Mouse (Mus musculus): ENCODE data around the gene Olfr553. TPM values are rescaled to one million over a fixed set of nuclear protein-coding genes. Genes with fewer than 3 reads are reported as not detected.

Olfr553 gene
- polyA plus RNA-seq (2017; shearing (Covaris generic)): not detected

DNA sequence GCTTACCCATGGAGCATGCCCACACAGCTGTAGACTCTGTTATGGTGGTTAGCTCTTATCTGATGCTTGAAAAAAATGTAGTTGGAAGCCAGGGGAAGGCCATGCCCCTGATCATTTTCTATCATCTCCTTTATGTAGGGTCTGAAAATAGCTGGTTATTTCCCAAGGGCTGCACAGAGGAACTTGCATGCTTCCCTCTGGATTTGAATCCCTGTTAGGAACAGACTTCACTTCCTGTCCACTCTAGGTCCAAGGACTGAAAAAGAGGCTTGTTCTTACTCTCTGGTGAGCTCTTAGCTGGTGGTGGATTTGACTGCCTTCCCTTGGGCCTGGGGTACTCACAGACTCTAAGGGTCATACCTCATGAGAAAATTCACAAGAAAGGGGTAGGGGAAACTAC is at the start of gene Olfr553:
Olfr553 (minus strand) TSS at position 101 of the 400 bp plus-strand sequence.

DNA sequence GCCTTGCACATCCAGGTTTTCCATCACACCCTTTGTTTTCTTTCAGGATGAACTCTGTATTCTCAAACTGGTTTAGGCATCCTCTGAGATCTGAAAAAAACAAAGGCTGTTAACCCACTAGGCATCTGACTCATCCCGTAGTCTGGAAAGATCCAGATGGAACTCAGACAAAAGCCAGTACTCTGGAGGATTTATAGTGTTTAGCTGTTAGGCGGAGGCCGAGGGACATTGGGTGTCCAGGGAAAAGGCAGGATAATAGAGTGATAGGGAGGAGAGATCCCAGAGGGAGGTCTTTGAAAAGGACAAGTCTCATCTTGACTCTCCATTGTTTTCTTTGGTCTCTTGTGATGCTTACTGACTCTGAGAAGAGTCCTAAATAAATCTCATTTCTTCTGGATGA is 46.6 kb upstream of the Olfr553 start, which contains the start of gene Olfr556:
Olfr556 (plus strand) TSS at position 301 of the 400 bp plus-strand sequence.

DNA sequence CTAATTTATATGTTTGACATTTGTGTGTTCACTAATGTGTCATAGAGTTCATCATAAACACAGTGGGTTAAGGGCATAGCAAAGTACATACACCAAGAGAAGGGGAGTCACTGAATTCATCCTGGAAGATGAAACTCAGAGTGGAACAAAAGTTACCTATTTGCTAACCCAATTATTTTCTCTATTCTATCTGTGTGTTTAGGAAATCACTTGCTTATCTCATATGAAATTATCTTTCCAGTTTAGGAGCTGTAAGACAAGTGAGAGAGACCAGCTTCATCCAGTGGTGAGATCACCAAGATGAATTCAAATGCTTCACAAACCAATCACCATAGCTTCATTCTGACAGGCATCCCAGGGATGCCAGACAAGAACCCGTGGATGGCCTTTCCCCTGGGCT is 40.5 kb upstream of the Olfr553 start, which contains the start of gene Olfr555:
Olfr555 (plus strand) TSS at position 301 of the 400 bp plus-strand sequence.

GRCm38 (mm10) chr7:102638132-102638531 is 20.1 kb upstream of the Olfr553 start, which contains the start of gene Olfr554:
Gene Olfr554 (plus strand): TSS chr7:102638432.

GRCm38 (mm10) chr7:102597378-102598031 is 20.5 kb downstream of the Olfr553 start, which contains the start of gene Olfr552:
Gene Olfr552 (plus strand): TSS chr7:102597770.

DNA sequence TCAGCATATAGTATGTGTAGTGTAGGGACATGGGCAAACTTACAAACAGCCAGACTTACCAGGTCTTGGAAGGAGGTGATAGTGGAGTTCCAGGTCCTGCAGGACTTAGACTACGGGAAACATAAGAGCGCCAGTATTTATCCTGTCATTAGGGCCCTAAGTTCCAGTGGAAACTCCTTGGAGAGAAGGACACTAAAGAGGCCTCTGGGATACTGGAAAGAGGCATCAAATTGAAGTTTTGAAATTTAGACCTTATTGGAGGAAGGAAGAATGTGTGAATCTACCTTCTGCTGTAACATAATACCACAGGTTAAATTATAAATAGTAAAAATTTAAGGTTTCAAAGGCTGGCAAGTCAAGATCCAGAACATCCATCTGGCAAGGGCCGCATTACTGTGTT is 26.2 kb downstream of the Olfr553 start, which contains the start of gene Olfr551:
Olfr551 (minus strand) TSS at position 101 of the 400 bp plus-strand sequence.

DNA sequence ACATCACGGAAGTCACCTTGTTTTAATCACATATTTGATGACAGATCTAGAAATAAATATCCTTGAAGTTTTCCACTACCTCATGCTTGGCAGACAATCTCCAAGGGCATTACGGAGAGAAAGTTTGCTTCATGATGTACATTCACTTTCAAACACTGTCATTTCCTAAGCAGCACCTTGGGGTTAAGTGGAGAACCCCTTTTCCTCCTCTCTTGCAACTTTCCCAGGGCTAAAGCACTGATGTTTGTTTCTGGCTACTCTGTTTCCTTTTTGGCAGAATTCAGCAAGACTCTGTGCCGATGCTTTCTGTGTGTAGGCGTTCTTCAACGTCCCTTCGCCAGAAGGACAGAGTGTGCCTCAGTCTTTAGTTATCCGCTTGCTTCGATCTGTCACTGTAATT is 46.9 kb downstream of the Olfr553 start, which contains the start of gene Olfr550:
Olfr550 (plus strand) TSS at position 301 of the 400 bp plus-strand sequence.

DNA sequence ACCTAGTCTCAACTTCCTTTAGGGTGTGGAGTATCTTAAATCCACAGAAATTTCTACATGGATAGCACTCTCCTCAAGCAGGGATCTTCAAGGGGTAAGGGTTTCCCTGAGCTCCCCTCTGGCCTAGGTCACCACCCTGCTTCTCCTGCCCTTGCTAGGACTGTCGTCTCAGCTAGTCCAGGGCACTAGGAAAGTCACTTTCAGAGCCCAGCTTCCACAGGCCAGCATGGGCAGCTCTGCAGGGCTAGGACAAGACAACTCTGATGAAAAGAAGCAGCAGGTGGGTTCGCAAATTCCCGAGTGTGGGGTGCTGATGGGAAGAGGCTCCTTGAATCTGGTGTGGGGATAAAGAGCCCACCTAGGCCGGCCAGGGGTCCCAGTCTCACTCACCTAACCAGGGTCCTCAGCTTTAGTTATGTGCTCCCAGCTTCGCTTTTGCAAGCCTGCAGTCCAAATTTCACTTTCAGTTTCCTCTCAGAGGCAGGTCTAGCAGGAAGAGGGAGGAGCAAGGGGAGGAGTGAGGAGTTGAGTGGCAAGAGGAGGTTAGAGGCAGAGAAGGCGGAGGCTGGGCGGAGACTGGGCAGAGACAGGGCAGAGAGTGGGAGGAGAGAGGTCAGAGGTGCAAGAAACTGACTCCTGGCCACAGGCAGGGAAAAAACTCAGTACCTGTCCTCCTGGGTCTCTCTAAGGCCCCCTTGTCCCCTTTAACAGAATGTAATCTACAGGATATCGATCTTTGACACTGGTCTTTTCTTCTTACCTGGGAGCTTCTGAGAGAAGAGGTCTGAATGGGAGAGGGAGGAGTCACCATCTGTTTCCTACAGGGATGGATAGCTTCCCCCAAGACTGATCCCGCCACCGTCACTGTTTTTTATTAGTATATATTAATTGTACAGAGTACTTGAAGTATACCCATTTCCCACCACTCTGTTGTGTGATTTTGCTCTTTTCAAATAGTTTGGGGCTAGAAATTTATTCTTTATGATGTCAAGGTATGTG is 52.7 kb downstream of the Olfr553 start, which contains the start of gene Trim21:
Trim21 (minus strand) TSS at position 488 of the 999 bp plus-strand sequence.

Other genes starting within 250 kb of the Olfr553 start
- 61.1 TPM for gene Rrm1, start 176.5 kb downstream of the Olfr553 start, polyA plus RNA-seq (2017; shearing (Covaris generic))
- gene Olfr543, start 136.5 kb downstream of the Olfr553 start, polyA plus RNA-seq (2017; shearing (Covaris generic)): not detected
- 0.09 TPM for gene Olfr544, start 129.9 kb downstream of the Olfr553 start, polyA plus RNA-seq (2017; shearing (Covaris generic))
- gene Olfr545, start 118.6 kb downstream of the Olfr553 start, polyA plus RNA-seq (2017; shearing (Covaris generic)): not detected
- gene Olfr547, start 83.5 kb downstream of the Olfr553 start, polyA plus RNA-seq (2017; shearing (Covaris generic)): not detected
- gene Olfr548-ps1, start 77.3 kb downstream of the Olfr553 start, polyA plus RNA-seq (2017; shearing (Covaris generic)): not detected
- not detected for gene Olfr549, start 68.3 kb downstream of the Olfr553 start, polyA plus RNA-seq (2017; shearing (Covaris generic))
- gene Trim21, start 52.7 kb downstream of the Olfr553 start, polyA plus RNA-seq (2017; shearing (Covaris generic)): 132 TPM
- gene Olfr550, start 46.8 kb downstream of the Olfr553 start, polyA plus RNA-seq (2017; shearing (Covaris generic)): not detected
- not detected for gene Olfr551, start 26.3 kb downstream of the Olfr553 start, polyA plus RNA-seq (2017; shearing (Covaris generic))
- not detected for gene Olfr552, start 20.4 kb downstream of the Olfr553 start, polyA plus RNA-seq (2017; shearing (Covaris generic))
- not detected for gene Olfr554, start 20.2 kb upstream of the Olfr553 start, polyA plus RNA-seq (2017; shearing (Covaris generic))
- not detected for gene Olfr555, start 40.6 kb upstream of the Olfr553 start, polyA plus RNA-seq (2017; shearing (Covaris generic))
- not detected for gene Olfr556, start 46.7 kb upstream of the Olfr553 start, polyA plus RNA-seq (2017; shearing (Covaris generic))
- 22.3 TPM for gene Trim68, start 69.1 kb upstream of the Olfr553 start, polyA plus RNA-seq (2017; shearing (Covaris generic))
- not detected for gene Olfr557, start 77.7 kb upstream of the Olfr553 start, polyA plus RNA-seq (2017; shearing (Covaris generic))
- not detected for gene Olfr558, start 84.0 kb upstream of the Olfr553 start, polyA plus RNA-seq (2017; shearing (Covaris generic))
- gene Olfr33, start 100.9 kb upstream of the Olfr553 start, polyA plus RNA-seq (2017; shearing (Covaris generic)): not detected
- not detected for gene Olfr559, start 109.3 kb upstream of the Olfr553 start, polyA plus RNA-seq (2017; shearing (Covaris generic))
- not detected for gene Olfr560, start 141.1 kb upstream of the Olfr553 start, polyA plus RNA-seq (2017; shearing (Covaris generic))
- not detected for gene Olfr78, start 141.3 kb upstream of the Olfr553 start, polyA plus RNA-seq (2017; shearing (Covaris generic))
- gene Olfr561, start 153.0 kb upstream of the Olfr553 start, polyA plus RNA-seq (2017; shearing (Covaris generic)): not detected
- gene Olfr564, start 185.3 kb upstream of the Olfr553 start, polyA plus RNA-seq (2017; shearing (Covaris generic)): not detected
- not detected for gene Olfr566, start 240.5 kb upstream of the Olfr553 start, polyA plus RNA-seq (2017; shearing (Covaris generic))